Mouse (Mus musculus): ENCODE results near the gene Limk2.

Limk2 gene

GRCm38 (mm10) chr11:3296056-3296455 lies 112.9 kb downstream of the Limk2 start:
- DNase-seq: no peak

DNA sequence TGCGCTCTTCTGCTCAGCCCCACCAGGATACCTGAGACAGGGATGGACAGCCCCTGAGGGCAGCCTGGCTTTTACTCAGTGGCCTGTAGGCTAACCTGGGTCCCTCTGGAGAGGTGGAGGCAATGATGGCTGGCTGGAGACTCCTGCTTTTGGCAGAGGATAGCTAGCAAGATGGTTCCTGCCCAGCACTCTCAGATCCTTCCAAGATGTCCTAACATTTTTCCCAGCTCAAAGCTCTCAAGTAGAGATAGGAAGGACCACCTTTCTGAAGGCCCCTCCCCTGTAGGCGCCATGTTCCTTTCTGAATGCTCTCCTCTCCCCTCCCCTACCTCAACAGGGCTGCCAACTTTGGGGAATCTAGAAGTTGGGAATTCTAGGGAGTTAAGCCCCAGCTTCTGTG lies 114.3 kb downstream of the Limk2 start:
- no peak for DNase-seq
